Mouse (Mus musculus): ENCODE measurements around the gene Snx3.

The Snx3 gene

DNA sequence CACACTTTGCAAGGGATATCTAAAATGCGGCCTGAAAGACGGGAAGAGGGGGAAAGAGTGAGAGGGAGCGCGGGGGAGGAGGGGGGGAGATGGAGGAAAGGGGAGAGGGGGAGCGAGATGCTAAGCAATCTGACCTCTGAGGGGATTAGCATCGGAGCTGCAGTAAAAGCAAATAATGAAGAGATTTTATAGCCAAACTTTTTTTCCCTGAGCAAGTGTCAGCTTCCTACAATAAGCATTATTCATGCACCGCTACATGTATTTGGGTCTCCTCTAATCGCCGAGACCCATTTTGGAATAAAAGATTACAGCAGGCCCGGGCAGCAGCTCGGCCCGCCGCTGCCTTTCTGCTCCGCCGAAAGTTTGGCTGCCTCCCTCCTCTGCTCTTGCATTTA is 76.4 kb downstream of the Snx3 start:
- DNase-seq (ENCODE audit: low read depth, low spot score): no peak

DNA sequence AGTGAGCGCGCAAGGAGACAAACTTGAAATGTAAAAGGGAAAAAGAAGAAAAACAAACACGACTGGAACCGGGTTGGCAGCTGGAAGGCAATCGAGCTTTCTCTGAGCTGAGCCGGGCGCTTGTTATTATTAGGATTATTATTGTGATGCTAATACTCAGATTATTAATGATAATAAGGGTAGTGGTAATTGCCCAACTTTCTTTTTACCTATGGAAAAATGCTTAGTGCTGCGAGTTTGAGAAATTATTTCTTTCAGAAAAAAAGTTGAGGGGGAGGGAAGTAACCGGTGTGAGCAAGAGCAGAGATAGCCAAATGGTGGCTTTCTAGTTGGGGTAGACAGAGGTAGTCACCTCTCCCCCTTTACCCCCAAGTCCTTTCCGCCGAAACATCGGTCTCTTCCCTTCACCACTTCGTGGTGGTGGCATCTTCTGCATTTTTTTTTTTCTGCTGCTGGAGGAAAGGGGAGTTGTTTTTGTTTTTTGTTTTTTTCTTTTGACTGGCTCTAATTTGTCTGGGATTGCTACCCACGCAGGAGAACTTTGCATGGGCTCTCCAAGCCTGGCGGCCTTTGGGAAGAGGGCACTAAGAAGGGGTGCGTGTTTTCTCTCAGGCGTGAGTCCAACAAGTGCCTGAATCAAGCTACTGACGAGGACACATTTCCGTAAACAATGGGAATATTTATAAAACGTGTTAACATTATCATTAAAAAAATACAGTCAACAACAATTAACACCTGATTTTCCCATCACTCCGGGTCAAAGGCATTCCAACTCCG is 77.1 kb downstream of the Snx3 start:
- no peak for DNase-seq (ENCODE audit: low read depth, low spot score)

DNA sequence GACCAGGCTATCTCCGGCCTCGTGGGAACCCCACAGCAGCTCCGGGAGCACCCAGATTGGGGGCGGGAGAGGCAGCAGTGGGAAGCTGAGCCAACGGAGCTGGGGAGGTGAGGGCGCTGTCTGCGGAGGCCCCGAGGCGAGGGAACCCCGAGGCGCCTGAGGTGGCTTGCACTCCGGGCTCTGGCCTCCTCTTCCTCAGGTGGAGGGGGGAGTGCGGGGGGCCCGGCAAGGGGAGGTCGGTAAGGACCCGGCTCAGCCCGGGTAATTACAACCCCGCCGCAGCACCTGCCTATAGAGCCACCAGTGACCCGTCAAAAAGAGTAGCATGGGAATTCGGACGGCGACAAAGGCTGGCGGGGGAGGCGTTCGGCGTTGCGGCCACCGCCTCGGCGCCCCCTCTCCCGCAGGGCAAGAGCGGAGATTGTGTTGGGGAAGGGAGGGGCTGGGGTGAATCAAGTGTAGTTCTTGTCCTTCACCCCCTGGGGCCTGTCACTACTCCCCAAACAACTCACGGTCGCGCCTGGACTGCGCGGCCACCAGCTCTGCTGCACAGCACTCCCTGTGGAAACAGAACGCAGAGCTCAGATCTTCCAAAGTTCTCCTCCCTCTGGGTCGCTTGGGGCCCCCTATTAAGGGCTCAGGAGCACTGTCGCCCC is 77.8 kb downstream of the Snx3 start:
- no peak for DNase-seq (ENCODE audit: low read depth, low spot score)

GRCm38 (mm10) chr10:42580131-42580950 is 78.5 kb downstream of the Snx3 start:
- no peak for DNase-seq (ENCODE audit: low read depth, low spot score)

GRCm38 (mm10) chr10:42580951-42581277 is 79.1 kb downstream of the Snx3 start:
- DNase-seq (ENCODE audit: low read depth, low spot score): no peak

DNA sequence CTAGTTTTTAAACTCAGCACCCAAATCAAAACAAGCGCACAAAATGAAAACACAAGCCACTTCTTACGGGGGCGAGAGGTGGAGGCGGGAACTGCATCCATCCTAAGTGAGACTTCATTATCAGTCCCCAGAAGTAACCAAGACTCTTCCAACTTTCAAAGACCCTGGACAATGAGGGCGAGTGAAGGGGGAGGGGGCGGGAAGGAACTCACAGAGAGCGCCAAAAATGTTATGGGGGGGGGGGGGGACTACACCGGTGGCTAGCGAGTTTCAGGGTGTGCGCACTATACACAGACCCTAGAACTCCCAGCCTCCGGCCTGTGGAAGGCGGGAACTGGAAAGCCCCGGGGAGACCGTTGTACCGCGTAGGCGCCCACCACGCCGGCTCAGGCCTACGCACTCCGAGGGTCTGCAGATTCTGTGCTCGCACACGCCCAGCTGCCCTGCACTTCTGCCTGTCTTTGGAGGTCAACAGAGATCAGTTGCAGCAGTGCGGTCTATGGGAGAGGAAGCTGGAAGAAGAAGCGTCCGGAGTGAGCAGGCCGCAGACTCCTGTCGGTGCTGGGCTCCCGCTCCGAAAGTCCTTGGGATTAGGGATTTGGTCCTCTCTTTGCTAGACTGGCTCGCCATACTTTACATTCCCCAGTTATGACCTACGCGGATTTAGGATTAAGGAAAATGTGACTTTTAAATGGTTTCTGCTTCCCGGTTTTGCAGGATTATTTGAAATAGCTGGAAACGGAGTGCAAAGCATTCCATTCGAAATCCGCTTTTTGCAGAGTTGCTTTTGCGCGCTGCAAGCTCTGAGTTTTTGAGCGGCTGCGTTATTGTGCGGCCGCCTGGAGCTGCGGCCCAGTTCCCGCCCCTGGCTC is 80.1 kb downstream of the Snx3 start:
- DNase-seq (ENCODE audit: low read depth, low spot score): no peak

DNA sequence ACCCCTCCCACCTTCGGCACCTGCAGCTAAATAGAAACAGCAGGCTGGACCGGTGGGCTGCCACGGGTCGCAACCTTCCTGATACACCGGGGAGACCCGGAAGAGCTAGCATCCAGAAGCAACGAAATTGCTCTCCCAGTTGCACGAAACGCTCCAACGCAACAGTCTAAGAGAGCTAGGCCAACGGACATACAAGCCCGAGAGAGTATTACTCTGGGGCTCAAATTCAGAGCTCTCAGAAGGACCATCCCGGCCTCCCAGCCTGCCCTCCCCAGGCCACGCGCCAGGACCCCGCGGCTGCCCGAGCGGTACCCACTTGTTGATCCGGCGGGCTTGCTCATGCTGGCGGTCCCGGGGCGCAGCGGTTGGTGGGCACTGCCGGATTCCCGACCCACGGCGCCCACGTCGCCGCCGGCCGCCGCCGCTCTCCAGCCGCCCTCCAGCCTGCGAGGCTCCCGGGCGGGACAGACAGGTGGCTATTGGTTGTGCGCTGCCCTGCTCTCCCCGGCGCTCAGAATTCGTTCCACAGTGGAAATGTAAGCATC is 80.8 kb downstream of the Snx3 start:
- no peak for DNase-seq (ENCODE audit: low read depth, low spot score)

- peak; percentile 74 for DNase-seq (ENCODE audit: low read depth, low spot score)
Measured at GRCm38 (mm10) chr10:42583157-42583872, 81.5 kb downstream of the Snx3 start, which contains the start of the genes Nr2e1 and Ostm1. Gene Nr2e1 (minus strand): TSS chr10:42583632. Gene Ostm1 (plus strand): TSS chr10:42583822.

GRCm38 (mm10) chr10:42583902-42584435 is 82.1 kb downstream of the Snx3 start:
- DNase-seq (ENCODE audit: low read depth, low spot score): no peak

DNA sequence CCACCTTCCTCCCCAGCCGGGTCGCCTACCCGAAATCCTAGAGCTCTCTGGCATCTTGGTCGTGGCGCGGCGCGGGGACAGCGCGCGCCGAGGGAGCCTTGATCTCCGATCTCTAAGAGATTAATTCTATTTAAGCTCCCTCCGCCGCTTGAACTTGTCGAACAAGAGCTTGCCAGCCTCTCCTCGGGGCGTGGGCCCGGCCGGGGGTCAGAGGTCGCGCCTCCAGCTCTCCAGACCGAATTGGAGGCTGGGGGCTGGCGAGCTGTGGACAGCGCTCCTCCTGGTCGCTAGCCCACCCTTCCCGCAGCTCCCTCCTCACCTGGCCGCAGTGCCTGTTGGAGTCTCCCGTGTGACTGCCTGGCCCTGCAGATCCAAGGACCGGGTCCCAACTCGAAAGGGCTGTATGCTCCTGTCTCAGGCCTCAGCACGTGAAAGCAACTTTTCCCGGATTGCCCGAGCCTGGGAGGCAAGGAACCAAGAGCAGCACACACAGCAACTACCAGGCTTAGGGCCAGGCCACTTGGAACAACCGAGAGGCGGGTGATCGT is 82.7 kb downstream of the Snx3 start:
- no peak for DNase-seq (ENCODE audit: low read depth, low spot score)
